Mouse (Mus musculus): ENCODE data around the gene Ntn4. TPM values are rescaled to one million over a fixed set of nuclear protein-coding genes. Genes with fewer than 3 reads are reported as not detected.

Gene Ntn4
- polyA plus RNA-seq, 1 experiment from 2014 or later = 0.70 TPM

- Histone ChIP-seq H3K4me2 (replicated peaks) (no peak overlapping the region), H3K9me3 (ENCODE audit: control insufficient read depth, low read length) (no peaks in the 10 kb centered on the region), H3K4me1 (replicated peaks; ENCODE audit: control insufficient read depth, insufficient read depth, low read length) (0 out of 2 replicates have a peak, but pooled peaks cover 2% of the 10 kb centered on the region), H3K27ac (no peak overlapping the region), H3K4me3 (replicated peaks; ENCODE audit: low read length) (no peak overlapping the region), H3K36me3 (replicated peaks; ENCODE audit: control insufficient read depth, insufficient read depth) (peaks cover 5% of the 10 kb centered on the region; the same call in 1 of the 2 replicates), H3K27me3 (ENCODE audit: control insufficient read depth, insufficient read depth, low read length) (no peaks in the 10 kb centered on the region), H3K9ac (no peak overlapping the region)
- no peak for ATAC-seq (ENCODE audit: low FRiP score)
- 85% methylated on average over 9 of the region's 9 CpGs for WGBS
- DNase-seq (ENCODE audit: low spot score) = no peak
Observed at GRCm38 (mm10) chr10:93731248-93731691, 90.8 kb downstream of the Ntn4 start.

GRCm38 (mm10) chr10:93736114-93736645 lies 95.7 kb downstream of the Ntn4 start:
- H3K36me3 ChIP-seq (replicated peaks; ENCODE audit: control insufficient read depth, insufficient read depth) = peaks cover 8% of the 10 kb centered on the region; the same call in 1 of the 2 replicates
- no peak overlapping the region for H3K4me2 ChIP-seq (replicated peaks)
- no peaks in the 10 kb centered on the region for H3K9me3 ChIP-seq (ENCODE audit: control insufficient read depth, low read length)
- 0 out of 2 replicates have a peak, but pooled peaks cover 4% of the 10 kb centered on the region for H3K4me1 ChIP-seq (replicated peaks; ENCODE audit: control insufficient read depth, insufficient read depth, low read length)
- H3K9ac ChIP-seq = no peak overlapping the region
- DNase-seq (ENCODE audit: low spot score) (peak; percentile 63), ATAC-seq (ENCODE audit: low FRiP score) (0 out of 2 replicates have a peak, but pooled peaks have one; percentile 43)
- WGBS = 17% methylated on average over 6 of the region's 6 CpGs
- no peak overlapping the region for H3K27ac ChIP-seq
- no peak overlapping the region for H3K4me3 ChIP-seq (replicated peaks; ENCODE audit: low read length)
- H3K27me3 ChIP-seq (ENCODE audit: control insufficient read depth, insufficient read depth, low read length) = no peaks in the 10 kb centered on the region

GRCm38 (mm10) chr10:93737080-93737479 lies 96.6 kb downstream of the Ntn4 start:
- no peak overlapping the region for H3K4me3 ChIP-seq (replicated peaks; ENCODE audit: low read length)
- no peaks in the 10 kb centered on the region for H3K27me3 ChIP-seq (ENCODE audit: control insufficient read depth, insufficient read depth, low read length)
- no peak for DNase-seq (ENCODE audit: low spot score)
- H3K4me1 ChIP-seq (replicated peaks; ENCODE audit: control insufficient read depth, insufficient read depth, low read length) = 0 out of 2 replicates have a peak, but pooled peaks cover 4% of the 10 kb centered on the region
- peaks cover 10% of the 10 kb centered on the region; the same call in 1 of the 2 replicates for H3K36me3 ChIP-seq (replicated peaks; ENCODE audit: control insufficient read depth, insufficient read depth)
- no peak overlapping the region for H3K4me2 ChIP-seq (replicated peaks)
- H3K9ac ChIP-seq = no peak overlapping the region
- no peak overlapping the region for H3K27ac ChIP-seq
- 50% methylated on average over 5 of the region's 5 CpGs for WGBS
- no peaks in the 10 kb centered on the region for H3K9me3 ChIP-seq (ENCODE audit: control insufficient read depth, low read length)
- ATAC-seq (ENCODE audit: low FRiP score) = no peak

DNA sequence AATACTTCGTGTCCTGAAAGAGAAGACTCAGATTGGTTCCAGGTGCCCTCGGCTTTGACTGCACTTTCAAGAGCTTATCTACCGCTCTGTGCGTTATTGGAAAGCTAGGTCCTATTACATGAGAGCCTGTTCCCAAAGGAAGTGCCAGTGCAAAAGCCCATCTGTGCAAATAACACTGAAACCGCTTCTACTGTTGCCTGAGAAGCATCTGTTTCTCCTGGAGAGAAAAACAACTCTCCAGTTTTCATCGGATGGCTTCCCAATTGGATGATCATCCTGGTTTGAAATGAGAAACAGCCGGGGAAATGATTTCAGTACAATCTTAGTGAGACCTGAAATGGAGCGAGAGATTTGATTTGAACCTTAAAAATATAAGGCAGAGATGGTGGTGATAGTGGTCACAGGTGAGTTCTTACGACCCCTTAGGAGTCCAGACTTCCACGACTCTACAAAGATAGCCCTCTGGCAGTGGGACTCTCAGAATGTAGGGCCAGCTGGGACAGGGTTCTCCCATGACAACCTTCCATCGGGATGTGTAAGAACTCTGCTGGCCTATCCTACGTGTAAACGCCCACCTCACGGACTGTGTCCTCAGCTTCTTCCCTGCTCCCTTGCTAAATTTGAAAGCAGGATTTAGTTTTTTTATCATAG lies 101.1 kb downstream of the Ntn4 start:
- H3K9ac ChIP-seq = no peak overlapping the region
- no peaks in the 10 kb centered on the region for H3K27me3 ChIP-seq (ENCODE audit: control insufficient read depth, insufficient read depth, low read length)
- WGBS = 74% methylated on average over 14 of the region's 14 CpGs
- no peak overlapping the region for H3K4me2 ChIP-seq (replicated peaks)
- H3K27ac ChIP-seq = peak overlapping the region; percentile 15; the same call in 1 of the 2 replicates
- ATAC-seq (ENCODE audit: low FRiP score) = no peak
- no peak overlapping the region for H3K4me3 ChIP-seq (replicated peaks; ENCODE audit: low read length)
- 0 out of 2 replicates have a peak, but pooled peaks cover 5% of the 10 kb centered on the region for H3K36me3 ChIP-seq (replicated peaks; ENCODE audit: control insufficient read depth, insufficient read depth)
- no peaks in the 10 kb centered on the region for H3K9me3 ChIP-seq (ENCODE audit: control insufficient read depth, low read length)
- no peak for DNase-seq (ENCODE audit: low spot score)
- H3K4me1 ChIP-seq (replicated peaks; ENCODE audit: control insufficient read depth, insufficient read depth, low read length) = no peaks in the 10 kb centered on the region

GRCm38 (mm10) chr10:93742097-93742446 lies 101.6 kb downstream of the Ntn4 start:
- DNase-seq (ENCODE audit: low spot score) = no peak
- H3K27ac ChIP-seq = peak overlapping the region; percentile 15; the same call in 1 of the 2 replicates

DNA sequence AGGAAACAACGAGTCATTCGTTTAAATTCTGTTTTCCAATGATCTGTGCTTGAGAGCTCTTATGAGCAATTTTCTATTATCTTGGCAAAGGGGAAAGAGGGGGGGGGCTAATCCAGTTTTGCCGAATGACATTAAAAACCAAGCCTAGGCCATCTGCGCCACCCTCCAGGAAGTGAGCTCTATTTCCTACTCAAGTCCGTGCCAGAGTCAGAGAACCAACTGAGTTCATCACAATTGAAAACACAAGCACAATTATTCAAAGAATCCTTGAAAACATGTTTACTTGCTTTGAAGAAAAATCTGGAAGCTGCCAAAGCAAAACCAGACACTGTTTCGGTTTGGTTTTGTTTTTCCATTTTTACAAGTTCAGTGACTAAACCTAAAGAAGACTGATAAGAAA lies 102.1 kb downstream of the Ntn4 start:
- 65% methylated on average over 6 of the region's 6 CpGs for WGBS
- Histone ChIP-seq H3K27ac (no peak overlapping the region), H3K36me3 (replicated peaks; ENCODE audit: control insufficient read depth, insufficient read depth) (0 out of 2 replicates have a peak, but pooled peaks cover 5% of the 10 kb centered on the region)

More at GRCm38 (mm10) chr10:93742097-93742446, 101.6 kb downstream of the Ntn4 start:
- no peak for ATAC-seq (ENCODE audit: low FRiP score)
- Histone ChIP-seq H3K9me3 (ENCODE audit: control insufficient read depth, low read length) (no peaks in the 10 kb centered on the region), H3K27me3 (ENCODE audit: control insufficient read depth, insufficient read depth, low read length) (no peaks in the 10 kb centered on the region), H3K4me2 (replicated peaks) (no peak overlapping the region), H3K4me1 (replicated peaks; ENCODE audit: control insufficient read depth, insufficient read depth, low read length) (no peaks in the 10 kb centered on the region), H3K4me3 (replicated peaks; ENCODE audit: low read length) (no peak overlapping the region), H3K9ac (no peak overlapping the region), H3K36me3 (replicated peaks; ENCODE audit: control insufficient read depth, insufficient read depth) (0 out of 2 replicates have a peak, but pooled peaks cover 5% of the 10 kb centered on the region)
- WGBS = 80% methylated on average over 3 of the region's 3 CpGs

DNA sequence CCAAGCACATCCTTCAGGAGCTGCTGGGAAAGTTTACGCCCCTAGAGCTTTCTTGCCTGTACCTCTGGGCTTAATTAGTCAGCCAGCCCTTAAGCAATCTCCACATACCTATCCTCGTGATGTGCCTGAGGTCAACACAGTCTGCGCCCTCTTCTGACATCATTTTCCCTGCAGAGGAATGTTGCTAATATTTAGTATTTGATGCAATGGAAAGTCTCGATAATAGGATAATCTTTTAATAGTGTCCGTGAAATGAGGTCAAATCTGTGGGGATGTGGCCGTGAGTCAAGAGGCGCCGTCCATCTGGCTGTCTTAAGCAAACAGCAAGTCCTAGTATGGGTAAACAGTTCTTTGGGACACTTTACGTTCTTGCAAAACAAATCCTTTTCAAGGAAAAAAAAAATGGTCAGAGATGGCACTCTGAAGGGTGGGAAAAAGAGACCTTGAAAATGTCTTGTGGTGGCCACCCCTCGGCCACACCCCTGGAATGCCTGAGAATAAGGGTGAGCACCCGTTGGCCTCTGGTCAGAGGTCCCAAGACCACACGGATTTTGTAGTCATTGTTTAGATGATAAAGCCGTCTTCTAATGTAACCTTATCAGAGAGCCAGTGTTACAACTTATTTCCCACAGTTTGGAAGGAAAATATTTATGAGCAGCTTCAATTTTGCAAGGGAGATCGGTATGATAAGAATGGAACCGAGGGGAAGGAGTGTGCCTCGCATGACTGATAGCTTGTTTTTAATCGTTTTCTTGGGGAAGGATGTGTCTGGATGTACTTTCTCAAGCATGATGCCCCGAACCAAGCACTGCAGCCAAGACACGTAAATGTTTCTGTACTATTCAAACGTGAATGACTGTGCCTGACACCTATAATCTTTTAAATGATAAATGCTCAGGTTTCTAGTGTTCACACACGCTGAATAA lies 109.0 kb downstream of the Ntn4 start:
- H3K36me3 ChIP-seq (replicated peaks; ENCODE audit: control insufficient read depth, insufficient read depth) = no peaks in the 10 kb centered on the region
- DNase-seq (ENCODE audit: low spot score) (no peak), ATAC-seq (ENCODE audit: low FRiP score) (no peak)
- no peak overlapping the region for H3K4me3 ChIP-seq (replicated peaks; ENCODE audit: low read length)
- no peak overlapping the region for H3K9ac ChIP-seq
- H3K27me3 ChIP-seq (ENCODE audit: control insufficient read depth, insufficient read depth, low read length) = no peaks in the 10 kb centered on the region
- H3K4me1 ChIP-seq (replicated peaks; ENCODE audit: control insufficient read depth, insufficient read depth, low read length) = no peaks in the 10 kb centered on the region
- no peak overlapping the region for H3K4me2 ChIP-seq (replicated peaks)
- no peak overlapping the region for H3K27ac ChIP-seq
- WGBS = 73% methylated on average over 21 of the region's 21 CpGs
- no peaks in the 10 kb centered on the region for H3K9me3 ChIP-seq (ENCODE audit: control insufficient read depth, low read length)

More for the DNA sequence above, 102.1 kb downstream of the Ntn4 start:
- H3K4me2 ChIP-seq (replicated peaks) = no peak overlapping the region
- H3K9me3 ChIP-seq (ENCODE audit: control insufficient read depth, low read length) = no peaks in the 10 kb centered on the region
- no peaks in the 10 kb centered on the region for H3K27me3 ChIP-seq (ENCODE audit: control insufficient read depth, insufficient read depth, low read length)
- DNase-seq (ENCODE audit: low spot score) = no peak
- ATAC-seq (ENCODE audit: low FRiP score) = no peak
- H3K4me3 ChIP-seq (replicated peaks; ENCODE audit: low read length) = no peak overlapping the region
- no peaks in the 10 kb centered on the region for H3K4me1 ChIP-seq (replicated peaks; ENCODE audit: control insufficient read depth, insufficient read depth, low read length)
- H3K9ac ChIP-seq = no peak overlapping the region

GRCm38 (mm10) chr10:93751302-93751701 lies 110.8 kb downstream of the Ntn4 start:
- Histone ChIP-seq H3K9ac (no peak overlapping the region), H3K27ac (no peak overlapping the region), H3K4me1 (replicated peaks; ENCODE audit: control insufficient read depth, insufficient read depth, low read length) (no peaks in the 10 kb centered on the region), H3K4me3 (replicated peaks; ENCODE audit: low read length) (no peak overlapping the region), H3K36me3 (replicated peaks; ENCODE audit: control insufficient read depth, insufficient read depth) (no peaks in the 10 kb centered on the region), H3K27me3 (ENCODE audit: control insufficient read depth, insufficient read depth, low read length) (no peaks in the 10 kb centered on the region), H3K9me3 (ENCODE audit: control insufficient read depth, low read length) (no peaks in the 10 kb centered on the region), H3K4me2 (replicated peaks) (no peak overlapping the region)
- ATAC-seq (ENCODE audit: low FRiP score) = no peak
- DNase-seq (ENCODE audit: low spot score) = peak; percentile 42
- 27% methylated on average over 14 of the region's 14 CpGs for WGBS
